ENCODE assay signal across 9 mouse cellular contexts in genomic region chr15:102205779-102206178, GRCm38 (mm10). TPM values are rescaled to one million over a fixed set of nuclear protein-coding genes. Genes with fewer than 3 reads are reported as not detected.
DNase-seq lines count a peak whose midpoint lies in the region; ATAC-seq lines count a peak whose summit lies in the region.
"Had no signal": no experiment of that assay in that cellular context is flagged by ENCODE, and none has a peak within 500 bp of the region (broad histone marks: within the 10 kb centered on the region; RNA-seq: fewer than 3 reads in every experiment).

No protein-coding gene starts in this region.

- 88% methylated on average over 8 of the region's 8 CpGs for WGBS in midbrain, embryonic 10.5 days
- WGBS in midbrain, embryonic 11.5 days, result 83% methylated on average over 8 of the region's 8 CpGs
- WGBS in hindbrain, embryonic 16.5 days, result 24% methylated on average over 8 of the region's 8 CpGs
- 53% methylated on average over 8 of the region's 8 CpGs for WGBS in limb, embryonic 13.5 days

- no peak overlapping the region; the same call in 1 of the 2 replicates for H3K4me2 ChIP-seq in midbrain, embryonic 11.5 days
- peak overlapping the region; percentile 68 for H3K4me2 ChIP-seq in hindbrain, embryonic 16.5 days (ENCODE audit: low read length)
- H3K4me2 ChIP-seq in limb, embryonic 13.5 days (replicated peaks), result peak overlapping the region; percentile 82

- DNase-seq in midbrain, embryonic 10.5 days (ENCODE audit: low spot score), result no peak
- DNase-seq in midbrain, embryonic 11.5 days (ENCODE audit: low spot score, missing footprints), result no peak
- peak; percentile 46 to 54 for DNase-seq in cerebellum, postnatal 25 days
- DNase-seq in right cerebral cortex, postnatal 14 days, result peak; percentile 34
- no peak for DNase-seq in ovary, adult 18-20 months (ENCODE audit: low spot score)
- no peak for DNase-seq in gastrocnemius, adult 18-20 months (ENCODE audit: low spot score)

- H3K9me3 ChIP-seq in midbrain, embryonic 10.5 days (replicated peaks), result no peaks in the 10 kb centered on the region
- no peaks in the 10 kb centered on the region for H3K9me3 ChIP-seq in midbrain, embryonic 11.5 days (ENCODE audit: control insufficient read depth, low read length)
- H3K9me3 ChIP-seq in hindbrain, embryonic 16.5 days (ENCODE audit: control insufficient read depth, low read length), result no peaks in the 10 kb centered on the region
- no peaks in the 10 kb centered on the region for H3K9me3 ChIP-seq in limb, embryonic 13.5 days
- H3K9me3 ChIP-seq: megakaryocyte, embryonic 14.5 days had no signal

- no peak overlapping the region for H3K27ac ChIP-seq in midbrain, embryonic 10.5 days (replicated peaks)
- no peak overlapping the region for H3K27ac ChIP-seq in midbrain, embryonic 11.5 days (ENCODE audit: low read depth, low read length)
- peak overlapping the region; percentile 55 for H3K27ac ChIP-seq in hindbrain, embryonic 16.5 days (ENCODE audit: low read depth, low read length)
- H3K27ac ChIP-seq in limb, embryonic 13.5 days, result peak overlapping the region; percentile 100; the same call in 1 of the 2 replicates

- peaks cover 61% of the 10 kb centered on the region for H3K36me3 ChIP-seq in midbrain, embryonic 10.5 days
- H3K36me3 ChIP-seq in midbrain, embryonic 11.5 days (ENCODE audit: control insufficient read depth, insufficient read depth, low read length), result peaks cover 28% of the 10 kb centered on the region
- H3K36me3 ChIP-seq in hindbrain, embryonic 16.5 days (ENCODE audit: control insufficient read depth, insufficient read depth, low read length), result peaks cover 15% of the 10 kb centered on the region
- H3K36me3 ChIP-seq in limb, embryonic 13.5 days, result peaks cover 57% of the 10 kb centered on the region

- peaks cover 29% of the 10 kb centered on the region for H3K4me1 ChIP-seq in midbrain, embryonic 10.5 days
- peaks cover 13% of the 10 kb centered on the region for H3K4me1 ChIP-seq in midbrain, embryonic 11.5 days (ENCODE audit: control insufficient read depth, insufficient read depth, low read length)
- peaks cover 32% of the 10 kb centered on the region for H3K4me1 ChIP-seq in hindbrain, embryonic 16.5 days (ENCODE audit: control insufficient read depth, insufficient read depth, low read depth, low read length)
- H3K4me1 ChIP-seq in limb, embryonic 13.5 days, result peaks cover 40% of the 10 kb centered on the region

- ATAC-seq in midbrain, embryonic 11.5 days (ENCODE audit: low FRiP score), result no peak
- peak; percentile 40; the same call in 1 of the 2 replicates for ATAC-seq in hindbrain, embryonic 16.5 days
- ATAC-seq in limb, embryonic 13.5 days (ENCODE audit: low FRiP score, low read depth), result no peak

- no peak overlapping the region for H3K9ac ChIP-seq in midbrain, embryonic 11.5 days (ENCODE audit: low read length)
- H3K9ac ChIP-seq in hindbrain, embryonic 16.5 days (ENCODE audit: low read depth, low read length), result peak overlapping the region; percentile 50
- peak overlapping the region; percentile 94 for H3K9ac ChIP-seq in limb, embryonic 13.5 days

- H3K27me3 ChIP-seq in midbrain, embryonic 10.5 days (ENCODE audit: low read depth, poor library complexity, severe bottlenecking), result no peaks in the 10 kb centered on the region
- H3K27me3 ChIP-seq in midbrain, embryonic 11.5 days (ENCODE audit: control insufficient read depth, insufficient read depth, low read length), result no peaks in the 10 kb centered on the region
- H3K27me3 ChIP-seq in hindbrain, embryonic 16.5 days (replicated peaks; ENCODE audit: control insufficient read depth, insufficient read depth, low read length), result no peaks in the 10 kb centered on the region
- H3K27me3 ChIP-seq in limb, embryonic 13.5 days, result no peaks in the 10 kb centered on the region
- H3K27me3 ChIP-seq: megakaryocyte, embryonic 14.5 days had no signal

- peak overlapping the region; percentile 84; the same call in 1 of the 2 replicates for H3K4me3 ChIP-seq in midbrain, embryonic 10.5 days
- H3K4me3 ChIP-seq in midbrain, embryonic 11.5 days (ENCODE audit: low read depth, low read length), result no peak overlapping the region
- peak overlapping the region; percentile 90 for H3K4me3 ChIP-seq in hindbrain, embryonic 16.5 days (ENCODE audit: low read length)
- peak overlapping the region; percentile 82 for H3K4me3 ChIP-seq in limb, embryonic 13.5 days
- H3K4me3 ChIP-seq: megakaryocyte, embryonic 14.5 days had no signal

RNA-seq across cellular contexts. Expression of gene Csad, which starts 1.3 kb away (rescaled TPM):
- 32.8 and 38.8 TPM in 2 replicates for polyA plus RNA-seq in midbrain, embryonic 10.5 days (2016; fragmentation: Nextera tagmentation; extraction: Ambion mirVana)
- polyA plus RNA-seq in midbrain, embryonic 11.5 days (2014; fragmentation: Nextera tagmentation; extraction: Ambion mirVana), result 21.9 and 25.9 TPM in 2 replicates
- polyA plus RNA-seq in hindbrain, embryonic 16.5 days (2015; fragmentation: Nextera tagmentation; extraction: Ambion mirVana), result 35.5 and 43.3 TPM in 2 replicates
- polyA plus RNA-seq in limb, embryonic 13.5 days (2015; fragmentation: Nextera tagmentation; extraction: Ambion mirVana), result 75.2 and 82.1 TPM in 2 replicates
- 1 to 10 TPM; 5.9 to 7.8 TPM for total RNA-seq in gastrocnemius, adult 18-20 months (2021)

RNA-seq across cellular contexts. Expression of gene Zfp740, which starts 2.7 kb away (rescaled TPM):
- 63.0 and 72.4 TPM in 2 replicates for polyA plus RNA-seq in midbrain, embryonic 10.5 days (2016; fragmentation: Nextera tagmentation; extraction: Ambion mirVana)
- 58.9 and 61.1 TPM in 2 replicates for polyA plus RNA-seq in midbrain, embryonic 11.5 days (2014; fragmentation: Nextera tagmentation; extraction: Ambion mirVana)
- polyA plus RNA-seq in hindbrain, embryonic 16.5 days (2015; fragmentation: Nextera tagmentation; extraction: Ambion mirVana), result 39.6 and 51.0 TPM in 2 replicates
- 74.2 and 82.6 TPM in 2 replicates for polyA plus RNA-seq in limb, embryonic 13.5 days (2015; fragmentation: Nextera tagmentation; extraction: Ambion mirVana)
- total RNA-seq in gastrocnemius, adult 18-20 months (2021), result 10 to 100 TPM; 24.0 to 29.0 TPM

RNA-seq across cellular contexts. Expression of gene Itgb7, which starts 26.0 kb away (rescaled TPM):
- 0.31 and 0.56 TPM in 2 replicates for polyA plus RNA-seq in midbrain, embryonic 10.5 days (2016; fragmentation: Nextera tagmentation; extraction: Ambion mirVana)
- 0.15 and 0.55 TPM in 2 replicates for polyA plus RNA-seq in midbrain, embryonic 11.5 days (2014; fragmentation: Nextera tagmentation; extraction: Ambion mirVana)
- polyA plus RNA-seq in hindbrain, embryonic 16.5 days (2015; fragmentation: Nextera tagmentation; extraction: Ambion mirVana), result 1.1 and 2.0 TPM in 2 replicates
- polyA plus RNA-seq in limb, embryonic 13.5 days (2015; fragmentation: Nextera tagmentation; extraction: Ambion mirVana), result 3.2 and 3.5 TPM in 2 replicates
- total RNA-seq in gastrocnemius, adult 18-20 months (2021), result 1 to 10 TPM; 1.1 to 1.2 TPM

RNA-seq across cellular contexts. Expression of gene Rarg, which starts 51.5 kb away (rescaled TPM):
- 14.3 and 16.2 TPM in 2 replicates for polyA plus RNA-seq in midbrain, embryonic 10.5 days (2016; fragmentation: Nextera tagmentation; extraction: Ambion mirVana)
- 10.1 and 10.5 TPM in 2 replicates for polyA plus RNA-seq in midbrain, embryonic 11.5 days (2014; fragmentation: Nextera tagmentation; extraction: Ambion mirVana)
- polyA plus RNA-seq in hindbrain, embryonic 16.5 days (2015; fragmentation: Nextera tagmentation; extraction: Ambion mirVana), result 5.6 and 7.6 TPM in 2 replicates
- polyA plus RNA-seq in limb, embryonic 13.5 days (2015; fragmentation: Nextera tagmentation; extraction: Ambion mirVana), result 131 and 145 TPM in 2 replicates
- 10 to 100 TPM in 1 of 2 experiments, 1 to 10 TPM in 1; 5.9 to 11.6 TPM for total RNA-seq in gastrocnemius, adult 18-20 months (2021)

RNA-seq across cellular contexts. Expression of gene Soat2, which starts 55.5 kb away (rescaled TPM):
- 0.14 and 0.20 TPM in 2 replicates for polyA plus RNA-seq in midbrain, embryonic 10.5 days (2016; fragmentation: Nextera tagmentation; extraction: Ambion mirVana)
- polyA plus RNA-seq in midbrain, embryonic 11.5 days (2014; fragmentation: Nextera tagmentation; extraction: Ambion mirVana), result not detected in 2 replicates
- not detected in 2 replicates for polyA plus RNA-seq in hindbrain, embryonic 16.5 days (2015; fragmentation: Nextera tagmentation; extraction: Ambion mirVana)
- polyA plus RNA-seq in limb, embryonic 13.5 days (2015; fragmentation: Nextera tagmentation; extraction: Ambion mirVana), result 0.20 and 0.27 TPM in 2 replicates
- total RNA-seq in gastrocnemius, adult 18-20 months (2021), result under 1 TPM in 1 of 2 experiments, not detected in 1; 0.09 TPM

Comparison
In these comparisons a context has a peak if more than half of its experiments do, and no peak if none do; other contexts are left out.
1. DNase-seq: peak in cerebellum, postnatal 25 days (2 of 2) and right cerebral cortex, postnatal 14 days (single experiment); none in midbrain, embryonic 10.5 days (single experiment), midbrain, embryonic 11.5 days (single experiment), ovary, adult 18-20 months (single experiment) and gastrocnemius, adult 18-20 months (single experiment).
2. H3K27ac ChIP-seq: peak in hindbrain, embryonic 16.5 days (single experiment) and limb, embryonic 13.5 days (single experiment); none in midbrain, embryonic 10.5 days (single experiment) and midbrain, embryonic 11.5 days (single experiment).